Mouse (Mus musculus): ENCODE results near the gene Nupl2. TPM values are rescaled to one million over a fixed set of nuclear protein-coding genes. Genes with fewer than 3 reads are reported as not detected.

Nupl2 gene
- total RNA-seq (2023): 1 to 10 TPM; 4.6 to 5.6 TPM

GRCm38 (mm10) chr5:24164789-24165445 is at the start of gene Nupl2:
Gene Nupl2 (plus strand): TSS chr5:24164963.

Other genes starting within 250 kb of the Nupl2 start
- gene Fam126a, start 134.3 kb upstream of the Nupl2 start, total RNA-seq (2023): 10 to 100 TPM; 18.0 to 19.7 TPM
- gene Klhl7, start 64.4 kb upstream of the Nupl2 start, total RNA-seq (2023): 1 to 10 TPM; 7.9 to 9.4 TPM
- gene Kcnh2, start 186.6 kb downstream of the Nupl2 start, total RNA-seq (2023): not detected
- gene Nos3, start 199.8 kb downstream of the Nupl2 start, total RNA-seq (2023): under 1 TPM in 1 of 2 experiments, not detected in 1; 0.13 TPM
- gene Atg9b, start 227.2 kb downstream of the Nupl2 start, total RNA-seq (2023): 1 to 10 TPM in 1 of 2 experiments, under 1 TPM in 1; 0.31 to 1.1 TPM
- gene Abcb8, start 228.7 kb downstream of the Nupl2 start, total RNA-seq (2023): 10 to 100 TPM; 11.7 to 13.8 TPM
- gene Asic3, start 248.4 kb downstream of the Nupl2 start, total RNA-seq (2023): not detected

Measured in neutrophil, adult 59 days (primary cell).